Mouse (Mus musculus): Measurements from ENCODE around the gene Ccdc34. TPM values are rescaled to one million over a fixed set of nuclear protein-coding genes. Genes with fewer than 3 reads are reported as not detected.

The Ccdc34 gene
- polyA plus RNA-seq, 2 experiments: 36.1 to 37.3 TPM

DNA sequence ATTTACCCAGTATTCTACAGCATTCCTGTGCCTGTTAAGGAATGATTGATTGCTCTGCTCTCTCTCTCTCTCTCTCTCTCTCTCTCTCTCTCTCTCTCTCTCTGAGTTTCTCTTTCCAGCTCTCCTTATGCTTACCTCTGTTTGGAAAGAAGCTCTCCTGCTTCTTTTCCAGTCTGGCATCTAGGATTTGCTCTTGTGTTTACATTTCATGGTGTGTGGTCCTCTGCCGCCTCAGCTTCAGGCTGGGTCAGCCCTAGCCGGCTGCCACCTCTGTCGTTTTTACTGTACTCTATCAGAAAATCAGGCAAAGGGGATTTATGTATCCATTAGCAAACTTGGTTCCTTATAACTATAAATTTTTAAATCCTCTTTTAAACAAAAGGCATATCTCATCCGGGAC, 18.6 kb downstream of the Ccdc34 start:
- no peak overlapping the region for H3K4me3 ChIP-seq (replicated peaks; ENCODE audit: low read length)
- no peak for TF ChIP-seq POLR2A (IDR thresholded peaks at IDR 0.05; ENCODE audit: borderline replicate concordance, extremely low read depth, insufficient read depth, insufficient read length)
- no peaks in the 10 kb centered on the region for H3K9me3 ChIP-seq (ENCODE audit: control insufficient read depth, low read length)
- 16% methylated on average over 4 of the region's 4 CpGs for WGBS
- peaks cover 26% of the 10 kb centered on the region for H3K4me1 ChIP-seq (ENCODE audit: control insufficient read depth, insufficient read depth, low read length)
- peak overlapping the region; percentile 26; the same call in 1 of the 2 replicates for H3K9ac ChIP-seq (ENCODE audit: low read depth, low read length, severe bottlenecking)
- H3K4me2 ChIP-seq (replicated peaks; ENCODE audit: low read depth, low read length, severe bottlenecking): no peak overlapping the region
- H3K36me3 ChIP-seq (ENCODE audit: control insufficient read depth, insufficient read depth, low read length): peaks cover 4% of the 10 kb centered on the region; the same call in 1 of the 2 replicates
- H3K27ac ChIP-seq (replicated peaks; ENCODE audit: low read depth, low read length): 0 out of 2 replicates have a peak overlapping the region, but pooled peaks have one; percentile 6
- DNase-seq (ENCODE audit: low spot score) (no peak), ATAC-seq (ENCODE audit: low FRiP score, low read depth) (peak; percentile 54; the same call in 1 of the 2 replicates)
- H3K27me3 ChIP-seq (ENCODE audit: control insufficient read depth, insufficient read depth, low read length): no peaks in the 10 kb centered on the region

DNA sequence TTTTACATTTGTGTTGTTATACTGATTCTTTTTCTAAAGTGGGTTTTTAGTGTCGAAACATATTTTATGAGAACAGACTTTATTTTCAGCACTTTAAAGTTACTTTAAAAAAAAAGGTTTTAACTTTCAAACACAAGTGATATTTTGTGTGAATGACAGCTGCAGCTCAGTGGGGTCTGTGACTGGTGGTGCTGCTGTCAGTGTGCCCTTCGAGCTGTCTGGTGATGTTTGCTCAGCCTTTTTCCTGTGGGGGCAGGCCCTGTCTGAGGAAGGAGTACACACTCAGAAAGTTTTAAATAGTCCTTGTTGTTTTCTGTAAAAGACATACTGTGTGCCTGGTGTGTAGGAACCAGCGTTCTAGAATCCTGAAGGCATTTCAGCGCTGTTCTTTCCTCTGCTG, 19.0 kb downstream of the Ccdc34 start:
- H3K4me1 ChIP-seq (ENCODE audit: control insufficient read depth, insufficient read depth, low read length): peaks cover 26% of the 10 kb centered on the region
- no peak for DNase-seq (ENCODE audit: low spot score)
- no peak overlapping the region for H3K4me2 ChIP-seq (replicated peaks; ENCODE audit: low read depth, low read length, severe bottlenecking)
- peak; percentile 65; the same call in 1 of the 2 replicates for ATAC-seq (ENCODE audit: low FRiP score, low read depth)
- no peaks in the 10 kb centered on the region for H3K9me3 ChIP-seq (ENCODE audit: control insufficient read depth, low read length)
- no peaks in the 10 kb centered on the region for H3K27me3 ChIP-seq (ENCODE audit: control insufficient read depth, insufficient read depth, low read length)
- no peak for TF ChIP-seq POLR2A (IDR thresholded peaks at IDR 0.05; ENCODE audit: borderline replicate concordance, extremely low read depth, insufficient read depth, insufficient read length)
- peak overlapping the region; percentile 65; the same call in 1 of the 2 replicates for H3K27ac ChIP-seq (replicated peaks; ENCODE audit: low read depth, low read length)
- H3K36me3 ChIP-seq (ENCODE audit: control insufficient read depth, insufficient read depth, low read length): peaks cover 4% of the 10 kb centered on the region; the same call in 1 of the 2 replicates
- H3K4me3 ChIP-seq (replicated peaks; ENCODE audit: low read length): no peak overlapping the region
- H3K9ac ChIP-seq (ENCODE audit: low read depth, low read length, severe bottlenecking): no peak overlapping the region
- WGBS: 54% methylated on average over 4 of the region's 4 CpGs

DNA sequence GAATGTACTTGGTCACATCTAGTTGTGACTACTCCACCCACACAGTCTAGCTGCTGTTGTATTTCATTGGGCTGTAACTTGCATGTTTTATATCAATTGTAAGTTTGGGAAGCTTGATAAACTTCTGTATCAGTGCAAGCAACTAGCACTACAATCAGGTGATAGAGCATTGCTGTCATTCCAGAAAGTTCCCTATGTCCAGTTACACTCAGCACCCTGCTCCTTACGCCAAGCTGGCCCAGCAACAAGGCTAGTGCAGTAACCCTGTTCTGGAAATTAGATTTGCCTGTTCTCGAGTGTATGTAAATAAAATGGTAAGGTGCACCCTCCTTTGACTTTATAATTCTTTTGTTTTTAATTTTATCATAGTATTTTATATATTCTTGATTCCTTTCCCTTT, 19.6 kb downstream of the Ccdc34 start:
- Histone ChIP-seq H3K9me3 (ENCODE audit: control insufficient read depth, low read length) (no peaks in the 10 kb centered on the region), H3K27me3 (ENCODE audit: control insufficient read depth, insufficient read depth, low read length) (no peaks in the 10 kb centered on the region), H3K4me3 (replicated peaks; ENCODE audit: low read length) (no peak overlapping the region), H3K4me2 (replicated peaks; ENCODE audit: low read depth, low read length, severe bottlenecking) (no peak overlapping the region), H3K4me1 (ENCODE audit: control insufficient read depth, insufficient read depth, low read length) (peaks cover 26% of the 10 kb centered on the region), H3K9ac (ENCODE audit: low read depth, low read length, severe bottlenecking) (no peak overlapping the region), H3K36me3 (ENCODE audit: control insufficient read depth, insufficient read depth, low read length) (peaks cover 4% of the 10 kb centered on the region; the same call in 1 of the 2 replicates), H3K27ac (replicated peaks; ENCODE audit: low read depth, low read length) (peak overlapping the region; percentile 65; the same call in 1 of the 2 replicates)
- no peak for DNase-seq (ENCODE audit: low spot score)
- TF ChIP-seq POLR2A (IDR thresholded peaks at IDR 0.05; ENCODE audit: borderline replicate concordance, extremely low read depth, insufficient read depth, insufficient read length): no peak
- WGBS: 79% methylated on average over 2 of the region's 2 CpGs
- ATAC-seq (ENCODE audit: low FRiP score, low read depth): no peak

DNA sequence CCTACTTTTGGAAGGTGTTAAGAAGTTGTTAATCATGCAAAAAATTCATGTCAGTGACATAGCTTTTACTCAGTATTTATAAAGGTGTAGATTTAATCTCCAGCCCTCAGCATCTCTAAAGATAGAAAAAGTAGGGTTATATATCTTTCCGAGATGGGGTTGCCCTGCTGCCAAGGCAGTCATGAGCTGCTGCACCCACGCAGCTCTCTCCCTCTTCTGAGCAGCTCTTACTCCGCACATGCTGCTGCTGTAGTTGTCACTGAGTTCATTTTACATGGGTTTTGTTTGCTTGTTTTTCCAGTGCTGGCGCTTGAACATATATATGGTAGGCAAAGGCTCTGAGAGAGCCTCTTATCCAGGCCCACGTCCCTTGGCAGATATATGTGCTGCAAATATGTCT, 20.7 kb downstream of the Ccdc34 start:
- no peak overlapping the region for H3K9ac ChIP-seq (ENCODE audit: low read depth, low read length, severe bottlenecking)
- no peak overlapping the region for H3K27ac ChIP-seq (replicated peaks; ENCODE audit: low read depth, low read length)
- H3K4me2 ChIP-seq (replicated peaks; ENCODE audit: low read depth, low read length, severe bottlenecking): no peak overlapping the region
- 73% methylated on average over 5 of the region's 5 CpGs for WGBS
- no peaks in the 10 kb centered on the region for H3K9me3 ChIP-seq (ENCODE audit: control insufficient read depth, low read length)
- H3K36me3 ChIP-seq (ENCODE audit: control insufficient read depth, insufficient read depth, low read length): no peaks in the 10 kb centered on the region; the same call in 1 of the 2 replicates
- no peaks in the 10 kb centered on the region for H3K27me3 ChIP-seq (ENCODE audit: control insufficient read depth, insufficient read depth, low read length)
- DNase-seq (ENCODE audit: low spot score) (no peak), ATAC-seq (ENCODE audit: low FRiP score, low read depth) (no peak)
- no peak for TF ChIP-seq POLR2A (IDR thresholded peaks at IDR 0.05; ENCODE audit: borderline replicate concordance, extremely low read depth, insufficient read depth, insufficient read length)
- H3K4me3 ChIP-seq (replicated peaks; ENCODE audit: low read length): no peak overlapping the region
- peaks cover 26% of the 10 kb centered on the region for H3K4me1 ChIP-seq (ENCODE audit: control insufficient read depth, insufficient read depth, low read length)

DNA sequence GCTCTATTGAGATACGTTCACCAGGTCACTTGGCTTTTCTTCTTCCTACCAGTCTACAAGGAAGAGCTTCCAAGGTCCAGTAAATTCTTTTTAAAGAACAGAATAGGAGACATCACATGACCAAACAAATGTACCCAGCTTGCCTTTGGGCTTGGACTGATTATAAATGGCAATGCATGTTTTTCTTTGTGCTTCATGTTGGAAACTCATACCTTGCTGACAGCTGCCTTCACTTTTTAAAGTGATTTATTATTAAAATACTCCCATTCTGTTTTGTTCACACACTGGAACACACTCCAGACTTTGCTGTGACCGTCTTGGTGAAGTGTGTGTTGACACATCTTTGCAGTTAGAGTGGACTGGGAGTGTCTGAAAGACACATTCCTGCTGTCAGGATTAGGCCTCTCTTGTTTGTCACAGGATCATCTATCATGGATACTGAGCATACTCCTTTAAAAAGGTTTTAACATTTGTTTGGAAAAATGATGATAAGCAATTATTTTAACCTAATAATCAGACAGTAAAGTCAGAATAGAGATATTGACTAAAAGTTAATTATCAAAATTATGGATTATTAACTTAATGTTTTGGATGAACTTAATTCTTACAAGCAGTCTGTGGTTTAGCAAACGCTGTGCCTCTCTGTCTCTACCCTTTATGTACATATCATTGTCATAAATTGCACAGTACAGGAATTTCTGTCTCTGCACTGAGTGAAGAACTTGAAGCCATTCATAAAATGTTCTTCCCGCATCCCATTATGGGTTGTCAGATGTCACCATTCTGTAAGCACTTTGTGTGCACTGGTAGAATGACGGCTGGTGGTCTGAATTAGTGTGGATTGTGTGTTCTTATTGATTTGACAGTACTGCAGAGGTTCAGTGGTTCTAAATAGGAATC, 25.5 kb downstream of the Ccdc34 start:
- no peak for TF ChIP-seq POLR2A (IDR thresholded peaks at IDR 0.05; ENCODE audit: borderline replicate concordance, extremely low read depth, insufficient read depth, insufficient read length)
- Histone ChIP-seq H3K9ac (ENCODE audit: low read depth, low read length, severe bottlenecking) (no peak overlapping the region), H3K27ac (replicated peaks; ENCODE audit: low read depth, low read length) (no peak overlapping the region), H3K9me3 (ENCODE audit: control insufficient read depth, low read length) (no peaks in the 10 kb centered on the region), H3K4me3 (replicated peaks; ENCODE audit: low read length) (no peak overlapping the region), H3K27me3 (ENCODE audit: control insufficient read depth, insufficient read depth, low read length) (no peaks in the 10 kb centered on the region), H3K4me1 (ENCODE audit: control insufficient read depth, insufficient read depth, low read length) (peaks cover 10% of the 10 kb centered on the region), H3K36me3 (ENCODE audit: control insufficient read depth, insufficient read depth, low read length) (peaks cover 5% of the 10 kb centered on the region), H3K4me2 (replicated peaks; ENCODE audit: low read depth, low read length, severe bottlenecking) (no peak overlapping the region)
- no peak for ATAC-seq (ENCODE audit: low FRiP score, low read depth)
- WGBS: 68% methylated on average over 5 of the region's 5 CpGs
- no peak for DNase-seq (ENCODE audit: low spot score)
